Mouse (Mus musculus) left cerebral cortex, postnatal 36 days (tissue): ENCODE data around the gene Angptl8. TPM values are rescaled to one million over a fixed set of nuclear protein-coding genes. Genes with fewer than 3 reads are reported as not detected.

Experiments used
- DNase-seq, 2 experiments: peaks; one replicate each; pipeline ENCODE4 v3.0.0; 2021 to 2022; ENCODE audit warnings: low spot score in 2 of 2, mixed read lengths in 1 of 2
- intact Hi-C: fragments of 180-260 bp; cut with DNase I; formaldehyde crosslinking; loops from one replicate; pipeline ENCODE4 v1.15.1; 2025
- microRNA-seq: library from miRNA; unstranded; fragments of <30 nt; microRNA quantifications from one replicate; pipeline ENCODE4 v1.2.0, GENCODE M21; 2022
- total RNA-seq, 2 experiments: library from RNA; stranded (reverse); gene quantifications; 2 replicates each; pipeline ENCODE4 v1.2.3; 2021

The Angptl8 gene
- total RNA-seq, 2 experiments from 2014 or later, result not detected

GRCm38 (mm10) chr9:21870879-21871524 lies 35.7 kb downstream of the Angptl8 start:
- intact Hi-C loops, result loop anchor here (1.0 to 10.0 kb wide), 3 partner anchors 31 to 269 kb away; no protein-coding TSS in a partner anchor
- peak; percentile 23 to 27 for DNase-seq

DNA sequence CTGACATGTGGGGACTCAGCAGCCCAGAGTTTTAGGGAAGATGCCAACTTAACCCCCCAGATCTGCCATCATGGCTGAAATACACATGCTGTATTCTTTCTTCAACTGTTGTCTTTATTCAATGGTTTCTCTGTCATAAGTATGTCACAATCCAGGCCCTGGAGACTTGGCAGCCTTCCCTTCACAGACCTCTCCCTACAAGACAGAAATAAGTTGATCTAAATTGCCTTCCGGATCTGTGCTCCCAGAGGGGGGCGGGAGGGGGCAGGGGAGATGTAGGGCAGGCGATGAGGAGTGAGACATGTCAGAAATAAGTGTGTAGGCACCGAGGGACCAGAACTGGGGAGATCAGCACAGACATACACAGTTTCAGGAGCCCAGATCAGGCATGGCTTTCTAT lies 36.9 kb downstream of the Angptl8 start:
- no peak for DNase-seq
- intact Hi-C loops, result loop anchor here (5.0 to 10.0 kb wide), 2 partner anchors 177 to 270 kb away; no protein-coding TSS in a partner anchor

- no peak for DNase-seq
- intact Hi-C loops, result loop anchor here (10.0 kb wide), 1 partner anchor 182 kb away; no protein-coding TSS in a partner anchor
Observed at GRCm38 (mm10) chr9:21876601-21877000, 41.3 kb downstream of the Angptl8 start.

Small RNA genes lying within 50 kb of the gene (microRNA-seq; reads per million reads assigned to microRNA genes)
- 4.8 reads per million, percentile 16 among the genes with 10 or more reads in this experiment for gene Mir7083

Other genes starting within 250 kb of the Angptl8 start
- 10 to 100 TPM; 48.9 to 49.1 TPM for gene Timm29, start 242.8 kb upstream of the Angptl8 start, total RNA-seq
- 10 to 100 TPM; 21.5 to 22.7 TPM for gene Yipf2, start 242.7 kb upstream of the Angptl8 start, total RNA-seq
- gene Smarca4, start 219.3 kb upstream of the Angptl8 start, total RNA-seq, result 100 to 1,000 TPM; 113 to 121 TPM
- 10 to 100 TPM; 16.1 to 21.0 TPM for gene Ldlr, start 112.0 kb upstream of the Angptl8 start, total RNA-seq
- gene Spc24, start 75.2 kb upstream of the Angptl8 start, total RNA-seq, result 1 to 10 TPM; 1.5 TPM
- 1 to 10 TPM; 6.5 to 8.4 TPM for gene Kank2, start 36.8 kb upstream of the Angptl8 start, total RNA-seq
- 10 to 100 TPM; 11.4 to 18.8 TPM for gene Dock6, start 17.1 kb downstream of the Angptl8 start, total RNA-seq
- gene Rab3d, start 82.7 kb downstream of the Angptl8 start, total RNA-seq, result 10 to 100 TPM; 13.5 to 16.1 TPM
- 10 to 100 TPM; 13.0 to 20.1 TPM for gene Ccdc159, start 92.0 kb downstream of the Angptl8 start, total RNA-seq
- 10 to 100 TPM; 32.8 to 38.5 TPM for gene Tmem205, start 92.0 kb downstream of the Angptl8 start, total RNA-seq
- gene Plppr2, start 101.5 kb downstream of the Angptl8 start, total RNA-seq, result 100 to 1,000 TPM; 193 to 201 TPM
- 10 to 100 TPM; 14.8 to 15.2 TPM for gene Swsap1, start 120.2 kb downstream of the Angptl8 start, total RNA-seq
- 10 to 100 TPM in 1 of 2 experiments, 1 to 10 TPM in 1; 7.7 to 11.6 TPM for gene Epor, start 128.0 kb downstream of the Angptl8 start, total RNA-seq
- gene Rgl3, start 153.9 kb downstream of the Angptl8 start, total RNA-seq, result 1 to 10 TPM; 1.7 to 2.5 TPM
- 10 to 100 TPM in 1 of 2 experiments, 1 to 10 TPM in 1; 6.8 to 10.0 TPM for gene Ccdc151, start 167.1 kb downstream of the Angptl8 start, total RNA-seq
- 10 to 100 TPM; 92.6 to 98.6 TPM for gene Prkcsh, start 167.3 kb downstream of the Angptl8 start, total RNA-seq
- 100 to 1,000 TPM; 155 to 158 TPM for gene Elavl3, start 216.5 kb downstream of the Angptl8 start, total RNA-seq
- 1 to 10 TPM; 3.0 to 5.5 TPM for gene Gm49318, start 235.7 kb downstream of the Angptl8 start, total RNA-seq
- 10 to 100 TPM; 18.7 to 22.8 TPM for gene Zfp653, start 235.9 kb downstream of the Angptl8 start, total RNA-seq
- gene Ecsit, start 249.9 kb downstream of the Angptl8 start, total RNA-seq, result 10 to 100 TPM; 42.3 to 48.2 TPM